ENCODE assay signal across 17 mouse cellular contexts in genomic region chr8:57776723-57777122, GRCm38 (mm10).
DNase-seq lines count a peak whose midpoint lies in the region; ATAC-seq and TF ChIP-seq lines count a peak whose summit lies in the region.
"Had no signal": no experiment of that assay in that cellular context is flagged by ENCODE, and none has a peak within 500 bp of the region (broad histone marks: within the 10 kb centered on the region; RNA-seq: fewer than 3 reads in every experiment).

No protein-coding gene starts in this region.

- TF ChIP-seq CTCF in kidney, adult 2 months (conservative IDR thresholded peaks at IDR 0.05; ENCODE audit: insufficient read depth, insufficient read length, low read depth, low read length) = no peak

- H3K4me1 ChIP-seq in intestine, embryonic 16.5 days (ENCODE audit: control insufficient read depth, insufficient read depth, low read length) = no peaks in the 10 kb centered on the region; the same call in 1 of the 2 replicates
- H3K4me1 ChIP-seq in kidney, adult 2 months (ENCODE audit: control insufficient read depth, insufficient read depth, low read length) = peaks cover 3% of the 10 kb centered on the region; the same call in 1 of the 2 replicates
- no peaks in the 10 kb centered on the region for H3K4me1 ChIP-seq in stomach, embryonic 16.5 days (ENCODE audit: control insufficient read depth, insufficient read depth, low read length)
- H3K4me1 ChIP-seq in midbrain, embryonic 16.5 days (ENCODE audit: control insufficient read depth, insufficient read depth, low read length) = no peaks in the 10 kb centered on the region

- peak; percentile 52 for ATAC-seq in intestine, embryonic 16.5 days
- ATAC-seq in stomach, embryonic 16.5 days (ENCODE audit: insufficient read depth, low FRiP score) = no peak
- no peak for ATAC-seq in megakaryocyte-erythroid progenitor cell, adult 5-6 weeks (replicated peaks; ENCODE audit: low FRiP score, low TSS enrichment, poor library complexity, severe bottlenecking)
- no peak for ATAC-seq in midbrain, embryonic 16.5 days
- ATAC-seq: hindbrain, postnatal 0 days; midbrain, embryonic 13.5 days had no signal

- WGBS in intestine, embryonic 16.5 days = 44% methylated on average over 7 of the region's 7 CpGs
- WGBS in kidney, adult 2 months = 20% methylated on average over 7 of the region's 7 CpGs
- WGBS in stomach, embryonic 16.5 days = 33% methylated on average over 7 of the region's 7 CpGs
- 58% methylated on average over 7 of the region's 7 CpGs for WGBS in midbrain, embryonic 16.5 days

- peak; percentile 89 for DNase-seq in kidney, adult 2 months
- peak; percentile 29 for DNase-seq in kidney, postnatal 10 days
- DNase-seq in adrenal gland, adult (ENCODE audit: inconsistent age in 2 of 2, low spot score in 1 of 2) = no peak
- DNase-seq: adrenal gland, adult 8-10 months; cerebellum, adult 9-11 months; embryo, embryonic 11 days; gastrocnemius, postnatal 14 days; heart, adult 2 months; heart, postnatal 4 days had no signal

- H3K36me3 ChIP-seq in intestine, embryonic 16.5 days (ENCODE audit: control insufficient read depth, insufficient read depth, low read length) = no peaks in the 10 kb centered on the region
- no peaks in the 10 kb centered on the region for H3K36me3 ChIP-seq in kidney, adult 2 months (ENCODE audit: control insufficient read depth, insufficient read depth, low read length)
- no peaks in the 10 kb centered on the region for H3K36me3 ChIP-seq in stomach, embryonic 16.5 days (ENCODE audit: control insufficient read depth, insufficient read depth, low read length)
- no peaks in the 10 kb centered on the region for H3K36me3 ChIP-seq in midbrain, embryonic 16.5 days (ENCODE audit: control insufficient read depth, insufficient read depth, low read length)
- H3K36me3 ChIP-seq: midbrain, embryonic 13.5 days; neural tube, embryonic 13.5 days had no signal

- 0 out of 2 replicates have a peak overlapping the region, but pooled peaks have one; percentile 9 for H3K27ac ChIP-seq in intestine, embryonic 16.5 days (ENCODE audit: low read length)
- H3K27ac ChIP-seq in kidney, adult 2 months (ENCODE audit: insufficient read depth, low read depth, low read length) = peak overlapping the region; percentile 78
- peak overlapping the region; percentile 44; the same call in 1 of the 2 replicates for H3K27ac ChIP-seq in stomach, embryonic 16.5 days (ENCODE audit: low read length)
- H3K27ac ChIP-seq in midbrain, embryonic 16.5 days (ENCODE audit: low read length) = no peak overlapping the region
- H3K27ac ChIP-seq: heart, adult 2 months; hindbrain, postnatal 0 days; liver, embryonic 14.5 days; midbrain, embryonic 13.5 days; neural tube, embryonic 13.5 days had no signal

- no peak overlapping the region for H3K4me3 ChIP-seq in intestine, embryonic 16.5 days (ENCODE audit: low read length)
- no peak overlapping the region for H3K4me3 ChIP-seq in kidney, adult 2 months (ENCODE audit: insufficient read depth, low read depth, low read length)
- H3K4me3 ChIP-seq in stomach, embryonic 16.5 days (replicated peaks; ENCODE audit: low read length) = no peak overlapping the region
- no peak overlapping the region for H3K4me3 ChIP-seq in midbrain, embryonic 16.5 days (ENCODE audit: low read depth, low read length)
- H3K4me3 ChIP-seq: heart, adult 2 months; midbrain, embryonic 13.5 days; neural tube, embryonic 13.5 days had no signal

- no peaks in the 10 kb centered on the region for H3K27me3 ChIP-seq in intestine, embryonic 16.5 days (replicated peaks; ENCODE audit: control insufficient read depth, insufficient read depth, low read length)
- H3K27me3 ChIP-seq in kidney, adult 2 months (replicated peaks; ENCODE audit: control insufficient read depth, insufficient read depth, low read length) = no peaks in the 10 kb centered on the region
- no peaks in the 10 kb centered on the region for H3K27me3 ChIP-seq in stomach, embryonic 16.5 days (ENCODE audit: control insufficient read depth, insufficient read depth, low read length)
- no peaks in the 10 kb centered on the region; the same call in 1 of the 2 replicates for H3K27me3 ChIP-seq in midbrain, embryonic 16.5 days (ENCODE audit: control insufficient read depth, insufficient read depth, low read depth, low read length)
- H3K27me3 ChIP-seq: neural tube, embryonic 13.5 days had no signal

- TF ChIP-seq POLR2A in kidney, adult 2 months (IDR thresholded peaks at IDR 0.05; ENCODE audit: low read depth, low read length) = no peak

- no peak overlapping the region for H3K4me2 ChIP-seq in intestine, embryonic 16.5 days (ENCODE audit: low read depth, low read length)
- H3K4me2 ChIP-seq in stomach, embryonic 16.5 days (ENCODE audit: low read depth, low read length) = peak overlapping the region; percentile 10; the same call in 1 of the 2 replicates
- H3K4me2 ChIP-seq in midbrain, embryonic 16.5 days (ENCODE audit: low read length) = no peak overlapping the region
- H3K4me2 ChIP-seq: midbrain, embryonic 13.5 days; neural tube, embryonic 13.5 days had no signal

- H3K9me3 ChIP-seq in intestine, embryonic 16.5 days (ENCODE audit: control insufficient read depth, low read length) = no peaks in the 10 kb centered on the region
- H3K9me3 ChIP-seq in stomach, embryonic 16.5 days (replicated peaks; ENCODE audit: control insufficient read depth, low read length) = no peaks in the 10 kb centered on the region
- H3K9me3 ChIP-seq in midbrain, embryonic 16.5 days (replicated peaks; ENCODE audit: control insufficient read depth, low read length, poor library complexity, severe bottlenecking) = no peaks in the 10 kb centered on the region
- H3K9me3 ChIP-seq: midbrain, embryonic 13.5 days; neural tube, embryonic 13.5 days had no signal

- H3K9ac ChIP-seq in intestine, embryonic 16.5 days (ENCODE audit: low read depth, low read length) = no peak overlapping the region
- no peak overlapping the region for H3K9ac ChIP-seq in stomach, embryonic 16.5 days (ENCODE audit: low read length)
- H3K9ac ChIP-seq in midbrain, embryonic 16.5 days (ENCODE audit: low read depth, low read length) = no peak overlapping the region
- H3K9ac ChIP-seq: liver, embryonic 14.5 days; midbrain, embryonic 13.5 days; neural tube, embryonic 13.5 days had no signal

Comparison
In these comparisons a context has a peak if more than half of its experiments do, and no peak if none do; other contexts are left out.
1. DNase-seq: peak in kidney, adult 2 months (single experiment) and kidney, postnatal 10 days (single experiment); none in adrenal gland, adult (0 of 2).